In the genomic region with DNA sequence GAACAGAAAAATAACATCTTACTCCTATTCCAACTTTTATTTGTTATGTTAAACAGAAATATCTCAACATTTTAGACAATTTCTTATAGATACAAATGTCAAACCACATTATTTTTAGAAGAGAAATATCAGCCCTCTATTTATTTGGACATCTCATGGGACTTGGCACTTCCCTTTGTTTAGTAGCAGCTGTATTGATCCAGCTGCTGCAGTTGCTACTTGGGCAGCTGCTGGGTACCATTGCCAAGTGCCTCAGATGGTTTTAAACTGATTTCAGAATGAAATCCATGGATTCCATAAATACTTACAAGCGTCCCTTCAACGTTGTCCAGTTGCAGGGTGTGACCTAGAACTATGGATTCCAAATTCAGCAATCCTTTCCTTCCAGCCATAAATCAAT, we compare ENCODE assay signal across 28 mouse cellular contexts.
DNase-seq lines count a peak whose midpoint lies in the region; ATAC-seq and TF ChIP-seq lines count a peak whose summit lies in the region.
"Had no signal": no experiment of that assay in that cellular context is flagged by ENCODE, and none has a peak within 500 bp of the region (broad histone marks: within the 10 kb centered on the region; RNA-seq: fewer than 3 reads in every experiment).

No protein-coding gene starts in this region.

- peak; percentile 46 for DNase-seq in embryonic facial prominence, embryonic 14.5 days (ENCODE audit: low spot score)
- DNase-seq in embryonic facial prominence, embryonic 10.5 days (ENCODE audit: low spot score): no peak
- no peak for DNase-seq in lung, postnatal 14 days
- no peak for DNase-seq in stomach, postnatal 0 days (ENCODE audit: low spot score)
- DNase-seq in layer of hippocampus, adult 9-11 months: no peak
- DNase-seq: adrenal gland, adult 8-10 months; adrenal gland, postnatal 25 days; cerebellum, adult 18-20 months; cerebellum, adult 9-10 months; cerebellum, postnatal 14 days; gastrocnemius, postnatal 10 days; gastrocnemius, postnatal 36 days; heart, adult 2 months; heart, postnatal 14 days; heart, postnatal 4 days had no signal

- TF ChIP-seq CTCF in C2C12 (IDR thresholded peaks at IDR 0.05; ENCODE audit: control insufficient read depth, insufficient read depth, insufficient read length): no peak
- TF ChIP-seq CTCF in stomach, postnatal 0 days (IDR thresholded peaks at IDR 0.05; ENCODE audit: low read depth): no peak

- H3K36me3 ChIP-seq in embryonic facial prominence, embryonic 14.5 days (ENCODE audit: control insufficient read depth, insufficient read depth, low read length): no peaks in the 10 kb centered on the region
- H3K36me3 ChIP-seq in embryonic facial prominence, embryonic 10.5 days (replicated peaks): no peaks in the 10 kb centered on the region
- no peaks in the 10 kb centered on the region for H3K36me3 ChIP-seq in lung, embryonic 16.5 days (ENCODE audit: control insufficient read depth, insufficient read depth, low read length)
- no peaks in the 10 kb centered on the region for H3K36me3 ChIP-seq in C2C12 (ENCODE audit: control insufficient read depth, insufficient read depth)
- H3K36me3 ChIP-seq in myocyte (ENCODE audit: control insufficient read depth, insufficient read depth): no peaks in the 10 kb centered on the region
- no peaks in the 10 kb centered on the region for H3K36me3 ChIP-seq in stomach, postnatal 0 days (ENCODE audit: control insufficient read depth, insufficient read depth, low read length)
- H3K36me3 ChIP-seq: embryonic facial prominence, embryonic 12.5 days; forebrain, embryonic 12.5 days; forebrain, embryonic 15.5 days; G1E; heart, embryonic 10.5 days; heart, embryonic 13.5 days; hindbrain, embryonic 12.5 days; hindbrain, embryonic 15.5 days had no signal

- H3K79me2 ChIP-seq in C2C12 (ENCODE audit: control insufficient read depth, insufficient read depth): no peaks in the 10 kb centered on the region
- H3K79me2 ChIP-seq in myocyte (ENCODE audit: control insufficient read depth, insufficient read depth): no peaks in the 10 kb centered on the region

- H3K27me3 ChIP-seq in embryonic facial prominence, embryonic 14.5 days (replicated peaks; ENCODE audit: control insufficient read depth, insufficient read depth, low read length): no peaks in the 10 kb centered on the region
- H3K27me3 ChIP-seq in embryonic facial prominence, embryonic 10.5 days (replicated peaks; ENCODE audit: low read depth, poor library complexity, severe bottlenecking): no peaks in the 10 kb centered on the region
- no peaks in the 10 kb centered on the region for H3K27me3 ChIP-seq in lung, embryonic 16.5 days (ENCODE audit: control insufficient read depth, insufficient read depth, low read depth, low read length)
- no peaks in the 10 kb centered on the region for H3K27me3 ChIP-seq in C2C12 (ENCODE audit: control insufficient read depth, insufficient read depth, insufficient read length)
- H3K27me3 ChIP-seq in myocyte (ENCODE audit: control insufficient read depth, insufficient read depth, insufficient read length): no peaks in the 10 kb centered on the region
- H3K27me3 ChIP-seq in stomach, postnatal 0 days (ENCODE audit: control insufficient read depth, insufficient read depth, low read length): no peaks in the 10 kb centered on the region
- H3K27me3 ChIP-seq: CH12.LX; embryonic facial prominence, embryonic 12.5 days; forebrain, embryonic 12.5 days; forebrain, embryonic 15.5 days; heart, embryonic 13.5 days; hindbrain, embryonic 12.5 days; hindbrain, embryonic 15.5 days had no signal

- TF ChIP-seq EP300 in stomach, postnatal 0 days (optimal IDR thresholded peaks at IDR 0.05): no peak

- no peaks in the 10 kb centered on the region for H3K79me3 ChIP-seq in C2C12 (ENCODE audit: low read depth)

- H3K9ac ChIP-seq in embryonic facial prominence, embryonic 14.5 days (ENCODE audit: low read depth, low read length): no peak overlapping the region
- H3K9ac ChIP-seq in lung, embryonic 16.5 days (ENCODE audit: low read length): no peak overlapping the region
- no peak overlapping the region for H3K9ac ChIP-seq in stomach, postnatal 0 days (ENCODE audit: low read length)
- H3K9ac ChIP-seq: embryonic facial prominence, embryonic 12.5 days; forebrain, embryonic 12.5 days; forebrain, embryonic 15.5 days; heart, embryonic 13.5 days; hindbrain, embryonic 12.5 days; hindbrain, embryonic 15.5 days had no signal

- no peaks in the 10 kb centered on the region for H3K4me1 ChIP-seq in embryonic facial prominence, embryonic 14.5 days (ENCODE audit: control insufficient read depth, insufficient read depth, low read length)
- H3K4me1 ChIP-seq in embryonic facial prominence, embryonic 10.5 days: no peaks in the 10 kb centered on the region
- H3K4me1 ChIP-seq in lung, embryonic 16.5 days (replicated peaks; ENCODE audit: control insufficient read depth, insufficient read depth, low read length): no peaks in the 10 kb centered on the region
- H3K4me1 ChIP-seq in stomach, postnatal 0 days (replicated peaks; ENCODE audit: control insufficient read depth, insufficient read depth): no peaks in the 10 kb centered on the region
- H3K4me1 ChIP-seq: embryonic facial prominence, embryonic 12.5 days; forebrain, embryonic 12.5 days; forebrain, embryonic 15.5 days; heart, embryonic 10.5 days; heart, embryonic 13.5 days; hindbrain, embryonic 12.5 days; hindbrain, embryonic 15.5 days had no signal

- no peak overlapping the region for H3K4me3 ChIP-seq in embryonic facial prominence, embryonic 14.5 days (ENCODE audit: low read depth, low read length)
- H3K4me3 ChIP-seq in embryonic facial prominence, embryonic 10.5 days: no peak overlapping the region
- no peak overlapping the region for H3K4me3 ChIP-seq in lung, embryonic 16.5 days (ENCODE audit: low read length)
- no peak overlapping the region for H3K4me3 ChIP-seq in C2C12 (ENCODE audit: insufficient read depth, poor library complexity, severe bottlenecking)
- H3K4me3 ChIP-seq in myocyte: no peak overlapping the region
- H3K4me3 ChIP-seq in stomach, postnatal 0 days (ENCODE audit: low read depth, low read length): no peak overlapping the region
- H3K4me3 ChIP-seq: embryonic facial prominence, embryonic 12.5 days; erythroblast, embryonic 14.5 days; forebrain, embryonic 12.5 days; forebrain, embryonic 15.5 days; heart, adult 2 months; heart, embryonic 10.5 days; heart, embryonic 13.5 days; hindbrain, embryonic 12.5 days; hindbrain, embryonic 15.5 days had no signal

- ATAC-seq in embryonic facial prominence, embryonic 14.5 days (ENCODE audit: low read depth): 0 out of 2 replicates have a peak, but pooled peaks have one; percentile 33
- peak; percentile 74 for ATAC-seq in lung, embryonic 16.5 days (ENCODE audit: low read depth)
- ATAC-seq in stomach, postnatal 0 days (ENCODE audit: low FRiP score, low TSS enrichment): no peak
- ATAC-seq: forebrain, embryonic 15.5 days had no signal

- no peak for TF ChIP-seq POLR2A in myocyte (IDR thresholded peaks at IDR 0.05; ENCODE audit: insufficient read length, low read depth)

- no peak overlapping the region for H3K4me2 ChIP-seq in embryonic facial prominence, embryonic 14.5 days (ENCODE audit: low read depth, low read length)
- H3K4me2 ChIP-seq in lung, embryonic 16.5 days (ENCODE audit: low read depth, low read length): no peak overlapping the region
- H3K4me2 ChIP-seq in myocyte (ENCODE audit: low read depth): peak overlapping the region; percentile 32
- no peak overlapping the region for H3K4me2 ChIP-seq in stomach, postnatal 0 days (replicated peaks; ENCODE audit: low read depth)
- H3K4me2 ChIP-seq: embryonic facial prominence, embryonic 12.5 days; forebrain, embryonic 12.5 days; forebrain, embryonic 15.5 days; heart, embryonic 13.5 days; hindbrain, embryonic 12.5 days; hindbrain, embryonic 15.5 days had no signal

- no peak overlapping the region for H3K27ac ChIP-seq in embryonic facial prominence, embryonic 14.5 days (replicated peaks; ENCODE audit: low read depth, low read length)
- no peak overlapping the region for H3K27ac ChIP-seq in embryonic facial prominence, embryonic 10.5 days (replicated peaks)
- H3K27ac ChIP-seq in lung, embryonic 16.5 days (ENCODE audit: low read length): no peak overlapping the region
- H3K27ac ChIP-seq in stomach, postnatal 0 days (replicated peaks): no peak overlapping the region
- H3K27ac ChIP-seq: embryonic facial prominence, embryonic 12.5 days; forebrain, embryonic 12.5 days; forebrain, embryonic 15.5 days; heart, adult 2 months; heart, embryonic 10.5 days; heart, embryonic 13.5 days; hindbrain, embryonic 12.5 days; hindbrain, embryonic 15.5 days had no signal

- H3K9me3 ChIP-seq in embryonic facial prominence, embryonic 14.5 days (ENCODE audit: control insufficient read depth, low read length): no peaks in the 10 kb centered on the region
- no peaks in the 10 kb centered on the region for H3K9me3 ChIP-seq in embryonic facial prominence, embryonic 10.5 days
- no peaks in the 10 kb centered on the region for H3K9me3 ChIP-seq in lung, embryonic 16.5 days (ENCODE audit: control insufficient read depth, low read length)
- H3K9me3 ChIP-seq in stomach, postnatal 0 days (ENCODE audit: control insufficient read depth, low read length): no peaks in the 10 kb centered on the region
- H3K9me3 ChIP-seq: embryonic facial prominence, embryonic 12.5 days; forebrain, embryonic 12.5 days; forebrain, embryonic 15.5 days; G1E; heart, embryonic 10.5 days; heart, embryonic 13.5 days; hindbrain, embryonic 12.5 days; hindbrain, embryonic 15.5 days had no signal

- WGBS in embryonic facial prominence, embryonic 14.5 days: 36% methylated on average over 2 of the region's 2 CpGs
- WGBS in embryonic facial prominence, embryonic 10.5 days: 79% methylated on average over 2 of the region's 2 CpGs
- 32% methylated on average over 2 of the region's 2 CpGs for WGBS in lung, embryonic 16.5 days
- WGBS in stomach, postnatal 0 days: 34% methylated on average over 2 of the region's 2 CpGs

- H3ac ChIP-seq in C2C12 (ENCODE audit: control insufficient read depth, insufficient read length, low read depth): no peak overlapping the region
- H3ac ChIP-seq in myocyte (ENCODE audit: control insufficient read depth, insufficient read length): no peak overlapping the region

TF ChIP-seq in C2C12, 6 proteins besides CTCF, POLR2A, EP300 and RAD21:
- TF ChIP-seq CEBPB (IDR thresholded peaks at IDR 0.05; ENCODE audit: low read depth) (no peak), MYOD1 (IDR thresholded peaks at IDR 0.05; ENCODE audit: control insufficient read depth, insufficient read length, low read depth) (peak; percentile 97)

TF ChIP-seq in myocyte, 11 proteins besides CTCF, POLR2A, EP300 and RAD21 (continues in another document):
- TF ChIP-seq USF1 (IDR thresholded peaks at IDR 0.05; ENCODE audit: low read depth): no peak
- peak; percentile 91 to 98 (median 97) for TF ChIP-seq MYOD1 (IDR thresholded peaks at IDR 0.05; ENCODE audit: control insufficient read depth in 1 of 3, insufficient read length in 2 of 3, low read depth in 2 of 3)
- no peak for TF ChIP-seq SRF (IDR thresholded peaks at IDR 0.05; ENCODE audit: control insufficient read depth, insufficient read length, low read depth)
- peak; percentile 100 for TF ChIP-seq TCF12 (IDR thresholded peaks at IDR 0.05; ENCODE audit: insufficient read depth, poor library complexity, severe bottlenecking)
- TF ChIP-seq CEBPB (IDR thresholded peaks at IDR 0.05; ENCODE audit: insufficient read depth, poor library complexity, severe bottlenecking): peak; percentile 36; the same call in 1 of the 2 replicates
